In genomic region chr1:90162379-90162857, GRCm38 (mm10) we compare ENCODE assay signal across 12 mouse cellular contexts. TPM values are rescaled to one million over a fixed set of nuclear protein-coding genes. Genes with fewer than 3 reads are reported as not detected.
DNase-seq lines count a peak whose midpoint lies in the region; ATAC-seq and TF ChIP-seq lines count a peak whose summit lies in the region.
"Had no signal": no experiment of that assay in that cellular context is flagged by ENCODE, and none has a peak within 500 bp of the region (broad histone marks: within the 10 kb centered on the region; RNA-seq: fewer than 3 reads in every experiment).

No protein-coding gene starts in this region.

- WGBS in forebrain, embryonic 12.5 days, result 60% methylated on average over 13 of the region's 13 CpGs
- 44% methylated on average over 13 of the region's 13 CpGs for WGBS in forebrain, embryonic 16.5 days
- 16% methylated on average over 13 of the region's 13 CpGs for WGBS in kidney, embryonic 14.5 days
- 29% methylated on average over 13 of the region's 13 CpGs for WGBS in hindbrain, embryonic 14.5 days

- TF ChIP-seq CTCF in C2C12 (IDR thresholded peaks at IDR 0.05; ENCODE audit: control insufficient read depth, insufficient read depth, insufficient read length), result no peak

- no peaks in the 10 kb centered on the region for H3K79me3 ChIP-seq in C2C12 (ENCODE audit: low read depth)

- H3K27ac ChIP-seq in forebrain, embryonic 12.5 days, result 0 out of 2 replicates have a peak overlapping the region, but pooled peaks have one; percentile 31
- H3K27ac ChIP-seq in forebrain, embryonic 16.5 days (ENCODE audit: low read length), result no peak overlapping the region
- no peak overlapping the region for H3K27ac ChIP-seq in kidney, embryonic 14.5 days (ENCODE audit: low read depth, low read length)
- H3K27ac ChIP-seq in hindbrain, embryonic 14.5 days, result 0 out of 2 replicates have a peak overlapping the region, but pooled peaks have one; percentile 7
- H3K27ac ChIP-seq: heart, embryonic 13.5 days; liver, embryonic 13.5 days had no signal

- no peak for DNase-seq in kidney, postnatal 25 days
- no peak for DNase-seq in hindbrain, embryonic 14.5 days (ENCODE audit: low spot score)
- DNase-seq in right cerebral cortex, postnatal 36 days (ENCODE audit: low spot score in 2 of 2), result no peak
- no peak for DNase-seq in yolk sac, embryonic 10.5 days (ENCODE audit: low spot score)
- DNase-seq: adrenal gland, adult 8-10 months; cerebellum, adult 9-10 months; liver, embryonic 13.5 days had no signal

- H3K27me3 ChIP-seq in forebrain, embryonic 12.5 days, result no peaks in the 10 kb centered on the region
- H3K27me3 ChIP-seq in forebrain, embryonic 16.5 days (replicated peaks; ENCODE audit: control insufficient read depth, insufficient read depth, low read length), result no peaks in the 10 kb centered on the region
- H3K27me3 ChIP-seq in kidney, embryonic 14.5 days (ENCODE audit: control insufficient read depth, insufficient read depth, low read length), result no peaks in the 10 kb centered on the region
- no peaks in the 10 kb centered on the region for H3K27me3 ChIP-seq in C2C12 (ENCODE audit: control insufficient read depth, insufficient read depth, insufficient read length)
- no peaks in the 10 kb centered on the region for H3K27me3 ChIP-seq in hindbrain, embryonic 14.5 days (ENCODE audit: control insufficient read depth, insufficient read depth, low read length)
- H3K27me3 ChIP-seq: liver, embryonic 13.5 days had no signal

- no peak overlapping the region for H3K4me3 ChIP-seq in forebrain, embryonic 12.5 days (replicated peaks)
- no peak overlapping the region for H3K4me3 ChIP-seq in forebrain, embryonic 16.5 days (replicated peaks; ENCODE audit: low read length)
- no peak overlapping the region for H3K4me3 ChIP-seq in kidney, embryonic 14.5 days (ENCODE audit: low read length)
- no peak overlapping the region for H3K4me3 ChIP-seq in C2C12 (ENCODE audit: insufficient read depth, poor library complexity, severe bottlenecking)
- H3K4me3 ChIP-seq in hindbrain, embryonic 14.5 days (replicated peaks; ENCODE audit: low read length), result no peak overlapping the region
- H3K4me3 ChIP-seq: heart, embryonic 13.5 days; liver, embryonic 13.5 days had no signal

- H3K36me3 ChIP-seq in forebrain, embryonic 12.5 days (replicated peaks), result no peaks in the 10 kb centered on the region
- H3K36me3 ChIP-seq in forebrain, embryonic 16.5 days (ENCODE audit: control insufficient read depth, insufficient read depth), result no peaks in the 10 kb centered on the region
- no peaks in the 10 kb centered on the region for H3K36me3 ChIP-seq in kidney, embryonic 14.5 days (ENCODE audit: control insufficient read depth, insufficient read depth, low read length)
- no peaks in the 10 kb centered on the region for H3K36me3 ChIP-seq in C2C12 (ENCODE audit: control insufficient read depth, insufficient read depth)
- no peaks in the 10 kb centered on the region for H3K36me3 ChIP-seq in hindbrain, embryonic 14.5 days (replicated peaks; ENCODE audit: control insufficient read depth, insufficient read depth)
- H3K36me3 ChIP-seq: heart, embryonic 13.5 days; liver, embryonic 13.5 days had no signal

- H3K9me3 ChIP-seq in forebrain, embryonic 12.5 days, result no peaks in the 10 kb centered on the region
- no peaks in the 10 kb centered on the region for H3K9me3 ChIP-seq in forebrain, embryonic 16.5 days (ENCODE audit: control insufficient read depth, low read length)
- H3K9me3 ChIP-seq in kidney, embryonic 14.5 days (ENCODE audit: control insufficient read depth, low read length), result no peaks in the 10 kb centered on the region
- H3K9me3 ChIP-seq in hindbrain, embryonic 14.5 days (ENCODE audit: control insufficient read depth, low read length), result no peaks in the 10 kb centered on the region
- H3K9me3 ChIP-seq: heart, embryonic 13.5 days; liver, embryonic 13.5 days had no signal

- ATAC-seq in forebrain, embryonic 12.5 days (ENCODE audit: low FRiP score), result no peak
- ATAC-seq in forebrain, embryonic 16.5 days, result no peak
- peak; percentile 75 for ATAC-seq in kidney, embryonic 14.5 days (ENCODE audit: low FRiP score, low TSS enrichment)
- no peak for ATAC-seq in hindbrain, embryonic 14.5 days (ENCODE audit: low FRiP score)

- no peaks in the 10 kb centered on the region for H3K79me2 ChIP-seq in C2C12 (ENCODE audit: control insufficient read depth, insufficient read depth)

- no peak overlapping the region for H3K4me2 ChIP-seq in forebrain, embryonic 12.5 days
- H3K4me2 ChIP-seq in forebrain, embryonic 16.5 days (ENCODE audit: low read length), result no peak overlapping the region
- no peak overlapping the region; the same call in 1 of the 2 replicates for H3K4me2 ChIP-seq in kidney, embryonic 14.5 days (replicated peaks; ENCODE audit: low read depth, low read length)
- H3K4me2 ChIP-seq in hindbrain, embryonic 14.5 days (replicated peaks), result no peak overlapping the region
- H3K4me2 ChIP-seq: heart, embryonic 13.5 days; liver, embryonic 13.5 days had no signal

- no peak overlapping the region for H3ac ChIP-seq in C2C12 (ENCODE audit: control insufficient read depth, insufficient read length, low read depth)

- peaks cover 18% of the 10 kb centered on the region for H3K4me1 ChIP-seq in forebrain, embryonic 12.5 days
- H3K4me1 ChIP-seq in forebrain, embryonic 16.5 days (replicated peaks; ENCODE audit: control insufficient read depth, insufficient read depth, low read length), result peaks cover 7% of the 10 kb centered on the region
- peaks cover 18% of the 10 kb centered on the region for H3K4me1 ChIP-seq in kidney, embryonic 14.5 days (ENCODE audit: control insufficient read depth, insufficient read depth, low read length)
- H3K4me1 ChIP-seq in hindbrain, embryonic 14.5 days (replicated peaks; ENCODE audit: control insufficient read depth, insufficient read depth, low read length), result peaks cover 15% of the 10 kb centered on the region
- H3K4me1 ChIP-seq: liver, embryonic 13.5 days had no signal

- H3K9ac ChIP-seq in forebrain, embryonic 12.5 days, result no peak overlapping the region
- no peak overlapping the region for H3K9ac ChIP-seq in forebrain, embryonic 16.5 days (replicated peaks; ENCODE audit: low read depth, low read length)
- no peak overlapping the region for H3K9ac ChIP-seq in kidney, embryonic 14.5 days (ENCODE audit: low read depth, low read length)
- H3K9ac ChIP-seq in hindbrain, embryonic 14.5 days, result no peak overlapping the region
- H3K9ac ChIP-seq: heart, embryonic 13.5 days; liver, embryonic 13.5 days had no signal

TF ChIP-seq in C2C12, 6 proteins besides CTCF, POLR2A, EP300 and RAD21:
- TF ChIP-seq USF1 (IDR thresholded peaks at IDR 0.05; ENCODE audit: low read depth) (peak; percentile 53), MYOD1 (IDR thresholded peaks at IDR 0.05; ENCODE audit: control insufficient read depth, insufficient read length, low read depth) (peak; percentile 98), MAX (IDR thresholded peaks at IDR 0.05) (peak; percentile 18), CEBPB (IDR thresholded peaks at IDR 0.05; ENCODE audit: low read depth) (no peak)

RNA-seq across cellular contexts. Expression of gene Iqca, which starts 9.2 kb away (rescaled TPM):
- polyA plus RNA-seq in forebrain, embryonic 12.5 days (2016; fragmentation: Nextera tagmentation; extraction: Ambion mirVana), result 0.56 TPM in 1 of 2 replicates, not detected in the other
- polyA plus RNA-seq in forebrain, embryonic 16.5 days (2015; fragmentation: Nextera tagmentation; extraction: Ambion mirVana), result 0.45 and 0.67 TPM in 2 replicates
- 0.27 and 0.31 TPM in 2 replicates for polyA plus RNA-seq in kidney, embryonic 14.5 days (2014; fragmentation: Nextera tagmentation; extraction: Ambion mirVana)
- polyA plus RNA-seq in C2C12 (2012; fragmentation: generic; extraction: Trizol), result not detected
- 0.86 and 1.8 TPM in 2 replicates for polyA plus RNA-seq in hindbrain, embryonic 14.5 days (2014; fragmentation: Nextera tagmentation; extraction: Ambion mirVana)
- polyA plus RNA-seq: liver, embryonic 13.5 days had no signal

RNA-seq across cellular contexts. Expression of gene Ackr3, which starts 41.4 kb away (rescaled TPM):
- polyA plus RNA-seq in forebrain, embryonic 12.5 days (2016; fragmentation: Nextera tagmentation; extraction: Ambion mirVana), result 25.5 and 28.7 TPM in 2 replicates
- polyA plus RNA-seq in forebrain, embryonic 16.5 days (2015; fragmentation: Nextera tagmentation; extraction: Ambion mirVana), result 20.3 and 26.1 TPM in 2 replicates
- polyA plus RNA-seq in kidney, embryonic 14.5 days (2014; fragmentation: Nextera tagmentation; extraction: Ambion mirVana), result 50.5 and 56.4 TPM in 2 replicates
- 14.5 TPM for polyA plus RNA-seq in C2C12 (2012; fragmentation: generic; extraction: Trizol)
- polyA plus RNA-seq in hindbrain, embryonic 14.5 days (2014; fragmentation: Nextera tagmentation; extraction: Ambion mirVana), result 10.3 and 11.1 TPM in 2 replicates

Comparison
In these comparisons a context has a peak if more than half of its experiments do, and no peak if none do; other contexts are left out.
1. H3K27ac ChIP-seq: peak in forebrain, embryonic 12.5 days (single experiment) and hindbrain, embryonic 14.5 days (single experiment); none in forebrain, embryonic 16.5 days (single experiment) and kidney, embryonic 14.5 days (single experiment).